Mouse (Mus musculus): ENCODE data around the gene Clcc1. TPM values are rescaled to one million over a fixed set of nuclear protein-coding genes. Genes with fewer than 3 reads are reported as not detected.
A peak's percentile ranks its signal among the peaks of the same experiment; 100 is the strongest.

Clcc1 gene
- polyA plus RNA-seq, 1 experiment from 2014 or later = 70.9 TPM

- no peak overlapping the region for H3K4me2 ChIP-seq (ENCODE audit: low read length)
- ATAC-seq (replicated peaks; ENCODE audit: low FRiP score, low TSS enrichment, low read depth) (no peak), DNase-seq (ENCODE audit: low spot score) (no peak)
- H3K9ac ChIP-seq (ENCODE audit: low read length) = no peak overlapping the region
- no peaks in the 10 kb centered on the region for H3K27me3 ChIP-seq (replicated peaks; ENCODE audit: control insufficient read depth, insufficient read depth, low read length)
- H3K36me3 ChIP-seq (ENCODE audit: control insufficient read depth, insufficient read depth, low read length) = peaks cover 63% of the 10 kb centered on the region
- no peaks in the 10 kb centered on the region for H3K4me1 ChIP-seq (replicated peaks; ENCODE audit: control insufficient read depth, insufficient read depth, low read length)
- H3K27ac ChIP-seq (ENCODE audit: low read depth) = no peak overlapping the region
- no peak overlapping the region for H3K4me3 ChIP-seq (ENCODE audit: low read depth, low read length)
- WGBS = 88% methylated on average over 6 of the region's 6 CpGs
- no peaks in the 10 kb centered on the region for H3K9me3 ChIP-seq (ENCODE audit: control insufficient read depth, low read length)
Measured at GRCm38 (mm10) chr3:108689015-108689441, 35.3 kb downstream of the Clcc1 start.

- no peak for ATAC-seq (replicated peaks; ENCODE audit: low FRiP score, low TSS enrichment, low read depth)
- DNase-seq (ENCODE audit: low spot score) = no peak
Measured at GRCm38 (mm10) chr3:108689446-108689845, 35.7 kb downstream of the Clcc1 start.

GRCm38 (mm10) chr3:108689979-108690378 is 36.3 kb downstream of the Clcc1 start:
- no peaks in the 10 kb centered on the region for H3K9me3 ChIP-seq (ENCODE audit: control insufficient read depth, low read length)
- H3K4me2 ChIP-seq (ENCODE audit: low read length) = no peak overlapping the region
- no peak overlapping the region for H3K9ac ChIP-seq (ENCODE audit: low read length)
- H3K27ac ChIP-seq (ENCODE audit: low read depth) = no peak overlapping the region
- ATAC-seq (replicated peaks; ENCODE audit: low FRiP score, low TSS enrichment, low read depth) = no peak
- no peaks in the 10 kb centered on the region for H3K4me1 ChIP-seq (replicated peaks; ENCODE audit: control insufficient read depth, insufficient read depth, low read length)
- WGBS = 77% methylated on average over 4 of the region's 4 CpGs
- no peak overlapping the region for H3K4me3 ChIP-seq (ENCODE audit: low read depth, low read length)
- no peak for DNase-seq (ENCODE audit: low spot score)
- H3K27me3 ChIP-seq (replicated peaks; ENCODE audit: control insufficient read depth, insufficient read depth, low read length) = no peaks in the 10 kb centered on the region
- H3K36me3 ChIP-seq (ENCODE audit: control insufficient read depth, insufficient read depth, low read length) = peaks cover 64% of the 10 kb centered on the region

More at GRCm38 (mm10) chr3:108689446-108689845, 35.7 kb downstream of the Clcc1 start:
- no peak overlapping the region for H3K4me3 ChIP-seq (ENCODE audit: low read depth, low read length)
- no peak overlapping the region for H3K27ac ChIP-seq (ENCODE audit: low read depth)
- H3K9me3 ChIP-seq (ENCODE audit: control insufficient read depth, low read length) = no peaks in the 10 kb centered on the region
- no peaks in the 10 kb centered on the region for H3K27me3 ChIP-seq (replicated peaks; ENCODE audit: control insufficient read depth, insufficient read depth, low read length)
- 82% methylated on average over 8 of the region's 8 CpGs for WGBS
- H3K4me1 ChIP-seq (replicated peaks; ENCODE audit: control insufficient read depth, insufficient read depth, low read length) = no peaks in the 10 kb centered on the region
- H3K9ac ChIP-seq (ENCODE audit: low read length) = no peak overlapping the region
- peaks cover 63% of the 10 kb centered on the region for H3K36me3 ChIP-seq (ENCODE audit: control insufficient read depth, insufficient read depth, low read length)
- H3K4me2 ChIP-seq (ENCODE audit: low read length) = no peak overlapping the region

DNA sequence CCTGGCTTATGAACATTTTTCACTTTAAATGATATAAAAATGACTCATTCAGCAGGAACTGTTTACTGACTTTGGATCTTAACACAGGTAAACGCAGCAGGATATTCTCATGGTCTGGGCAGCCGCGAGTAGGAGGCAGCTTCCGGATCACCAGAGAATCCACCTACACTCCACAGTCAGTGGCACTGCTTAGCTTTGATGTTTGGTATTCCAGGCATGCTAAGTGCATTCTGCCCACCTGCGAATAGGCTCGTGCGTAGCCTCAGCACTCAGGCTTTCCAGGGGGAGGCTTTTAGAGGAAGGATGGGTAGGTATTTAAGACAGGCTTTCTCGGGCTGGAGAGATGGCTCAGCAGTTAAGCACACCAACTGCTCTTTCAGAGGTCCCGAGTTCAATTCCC is 40.6 kb downstream of the Clcc1 start:
- Histone ChIP-seq H3K27ac (ENCODE audit: low read depth) (no peak overlapping the region), H3K4me1 (replicated peaks; ENCODE audit: control insufficient read depth, insufficient read depth, low read length) (no peaks in the 10 kb centered on the region), H3K27me3 (replicated peaks; ENCODE audit: control insufficient read depth, insufficient read depth, low read length) (no peaks in the 10 kb centered on the region), H3K9me3 (ENCODE audit: control insufficient read depth, low read length) (no peaks in the 10 kb centered on the region), H3K9ac (ENCODE audit: low read length) (no peak overlapping the region), H3K4me2 (ENCODE audit: low read length) (no peak overlapping the region), H3K36me3 (ENCODE audit: control insufficient read depth, insufficient read depth, low read length) (peaks cover 68% of the 10 kb centered on the region), H3K4me3 (ENCODE audit: low read depth, low read length) (no peak overlapping the region)
- 73% methylated on average over 9 of the region's 9 CpGs for WGBS
- DNase-seq (ENCODE audit: low spot score) = no peak
- ATAC-seq (replicated peaks; ENCODE audit: low FRiP score, low TSS enrichment, low read depth) = 0 out of 2 replicates have a peak, but pooled peaks have one; percentile 36

GRCm38 (mm10) chr3:108698662-108699061 is 44.9 kb downstream of the Clcc1 start:
- Histone ChIP-seq H3K4me2 (ENCODE audit: low read length) (no peak overlapping the region), H3K4me3 (ENCODE audit: low read depth, low read length) (no peak overlapping the region), H3K36me3 (ENCODE audit: control insufficient read depth, insufficient read depth, low read length) (peaks cover 85% of the 10 kb centered on the region), H3K9me3 (ENCODE audit: control insufficient read depth, low read length) (no peaks in the 10 kb centered on the region), H3K27me3 (replicated peaks; ENCODE audit: control insufficient read depth, insufficient read depth, low read length) (no peaks in the 10 kb centered on the region), H3K27ac (ENCODE audit: low read depth) (no peak overlapping the region), H3K4me1 (replicated peaks; ENCODE audit: control insufficient read depth, insufficient read depth, low read length) (no peaks in the 10 kb centered on the region), H3K9ac (ENCODE audit: low read length) (no peak overlapping the region)
- 92% methylated on average over 8 of the region's 8 CpGs for WGBS
- DNase-seq (ENCODE audit: low spot score) (no peak), ATAC-seq (replicated peaks; ENCODE audit: low FRiP score, low TSS enrichment, low read depth) (no peak)

GRCm38 (mm10) chr3:108699786-108700185 is 46.1 kb downstream of the Clcc1 start:
- Histone ChIP-seq H3K9ac (ENCODE audit: low read length) (no peak overlapping the region), H3K4me3 (ENCODE audit: low read depth, low read length) (no peak overlapping the region), H3K27ac (ENCODE audit: low read depth) (no peak overlapping the region), H3K4me2 (ENCODE audit: low read length) (no peak overlapping the region), H3K27me3 (replicated peaks; ENCODE audit: control insufficient read depth, insufficient read depth, low read length) (no peaks in the 10 kb centered on the region), H3K36me3 (ENCODE audit: control insufficient read depth, insufficient read depth, low read length) (peaks cover 74% of the 10 kb centered on the region), H3K4me1 (replicated peaks; ENCODE audit: control insufficient read depth, insufficient read depth, low read length) (no peaks in the 10 kb centered on the region), H3K9me3 (ENCODE audit: control insufficient read depth, low read length) (no peaks in the 10 kb centered on the region)
- DNase-seq (ENCODE audit: low spot score) (no peak), ATAC-seq (replicated peaks; ENCODE audit: low FRiP score, low TSS enrichment, low read depth) (no peak)
- WGBS = 88% methylated on average over 4 of the region's 4 CpGs

DNA sequence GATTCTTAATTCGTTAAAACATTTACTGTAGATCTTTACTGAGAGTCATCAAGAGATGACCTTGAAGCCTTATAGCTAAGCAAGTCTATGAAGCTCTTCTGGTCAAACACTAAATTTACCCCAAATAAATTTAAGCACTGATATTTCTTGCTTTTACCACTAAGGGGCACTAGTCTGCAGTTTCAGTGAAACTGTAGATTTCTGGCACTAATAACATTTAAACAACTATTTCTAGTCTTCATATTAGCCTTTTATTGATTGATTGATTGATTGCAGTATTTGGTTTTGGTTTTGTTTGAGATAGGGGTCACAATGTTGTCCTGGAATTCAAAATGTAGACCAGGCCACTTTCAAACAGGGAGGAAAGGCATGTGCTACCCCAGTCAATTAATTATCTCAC is 47.5 kb downstream of the Clcc1 start:
- Histone ChIP-seq H3K36me3 (ENCODE audit: control insufficient read depth, insufficient read depth, low read length) (peaks cover 60% of the 10 kb centered on the region), H3K4me1 (replicated peaks; ENCODE audit: control insufficient read depth, insufficient read depth, low read length) (no peaks in the 10 kb centered on the region), H3K27ac (ENCODE audit: low read depth) (no peak overlapping the region), H3K9ac (ENCODE audit: low read length) (no peak overlapping the region), H3K4me3 (ENCODE audit: low read depth, low read length) (no peak overlapping the region), H3K9me3 (ENCODE audit: control insufficient read depth, low read length) (no peaks in the 10 kb centered on the region), H3K4me2 (ENCODE audit: low read length) (no peak overlapping the region), H3K27me3 (replicated peaks; ENCODE audit: control insufficient read depth, insufficient read depth, low read length) (no peaks in the 10 kb centered on the region)
- DNase-seq (ENCODE audit: low spot score) (no peak), ATAC-seq (replicated peaks; ENCODE audit: low FRiP score, low TSS enrichment, low read depth) (no peak)
- WGBS = 82% methylated on average over 1 of the region's 1 CpGs

DNA sequence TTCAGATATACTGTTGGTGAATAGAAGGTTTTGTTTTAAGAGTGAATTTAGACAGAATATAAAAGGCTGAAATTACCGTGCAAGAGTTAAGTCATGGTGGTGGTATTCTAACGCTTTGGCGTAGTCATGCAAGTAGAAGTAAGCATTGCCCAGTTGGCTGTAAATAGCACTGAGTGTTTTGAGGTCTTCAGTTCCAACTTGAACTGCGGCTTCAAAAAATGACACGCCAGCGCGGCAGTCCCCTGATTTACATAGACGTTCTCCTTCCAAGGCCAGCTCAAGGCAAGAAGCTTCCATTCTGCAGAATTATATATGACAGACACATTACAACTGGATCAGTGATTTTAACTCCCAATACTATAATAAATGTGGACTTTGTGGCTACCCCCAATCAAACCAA is 49.1 kb downstream of the Clcc1 start:
- Histone ChIP-seq H3K4me3 (ENCODE audit: low read depth, low read length) (no peak overlapping the region), H3K27ac (ENCODE audit: low read depth) (no peak overlapping the region), H3K9me3 (ENCODE audit: control insufficient read depth, low read length) (no peaks in the 10 kb centered on the region), H3K4me2 (ENCODE audit: low read length) (no peak overlapping the region), H3K9ac (ENCODE audit: low read length) (no peak overlapping the region), H3K27me3 (replicated peaks; ENCODE audit: control insufficient read depth, insufficient read depth, low read length) (no peaks in the 10 kb centered on the region), H3K36me3 (ENCODE audit: control insufficient read depth, insufficient read depth, low read length) (peaks cover 45% of the 10 kb centered on the region), H3K4me1 (replicated peaks; ENCODE audit: control insufficient read depth, insufficient read depth, low read length) (no peaks in the 10 kb centered on the region)
- ATAC-seq (replicated peaks; ENCODE audit: low FRiP score, low TSS enrichment, low read depth) (no peak), DNase-seq (ENCODE audit: low spot score) (no peak)
- 96% methylated on average over 8 of the region's 8 CpGs for WGBS

DNA sequence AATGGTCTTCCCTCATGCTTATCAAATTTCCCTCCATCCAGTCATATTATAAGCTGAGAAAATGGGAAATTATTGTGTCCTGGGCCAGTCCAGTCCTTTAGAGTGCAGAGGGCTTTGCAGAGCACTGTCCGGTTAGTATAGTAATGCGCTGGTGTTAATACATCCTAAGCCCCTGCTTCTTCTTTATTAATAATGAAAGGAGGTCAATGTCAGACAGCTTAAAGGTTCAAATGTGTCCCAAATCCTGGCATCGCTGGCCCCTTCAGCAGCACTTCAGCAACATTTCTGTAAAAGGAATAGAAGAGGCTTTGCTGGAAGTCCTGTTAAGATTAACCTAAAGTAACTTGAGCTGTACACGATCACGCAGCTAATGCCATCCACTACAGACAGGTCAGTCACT is 57.6 kb downstream of the Clcc1 start:
- WGBS = 95% methylated on average over 5 of the region's 5 CpGs
- Histone ChIP-seq H3K4me3 (ENCODE audit: low read depth, low read length) (no peak overlapping the region; the same call in 1 of the 2 replicates), H3K9me3 (ENCODE audit: control insufficient read depth, low read length) (no peaks in the 10 kb centered on the region), H3K9ac (ENCODE audit: low read length) (no peak overlapping the region), H3K4me1 (replicated peaks; ENCODE audit: control insufficient read depth, insufficient read depth, low read length) (peaks cover 9% of the 10 kb centered on the region), H3K27ac (ENCODE audit: low read depth) (no peak overlapping the region), H3K27me3 (replicated peaks; ENCODE audit: control insufficient read depth, insufficient read depth, low read length) (no peaks in the 10 kb centered on the region), H3K4me2 (ENCODE audit: low read length) (no peak overlapping the region), H3K36me3 (ENCODE audit: control insufficient read depth, insufficient read depth, low read length) (peaks cover 10% of the 10 kb centered on the region; the same call in 1 of the 2 replicates)
- DNase-seq (ENCODE audit: low spot score) = no peak
- ATAC-seq (replicated peaks; ENCODE audit: low FRiP score, low TSS enrichment, low read depth) = no peak
